Mouse (Mus musculus) lung, postnatal 0 days (tissue): ENCODE measurements around the gene S100b. TPM values are rescaled to one million over a fixed set of nuclear protein-coding genes. Genes with fewer than 3 reads are reported as not detected.

ENCODE experiments used
- ATAC-seq: fragments of 200-750 bp; cut with Nextera tagmentation; 2 replicates; pipeline ENCODE4 v1.8.0; 2017; ENCODE audit warnings: moderate library complexity
- DNase-seq: peaks from one replicate; pipeline ENCODE4 v3.0.0-alpha.2; 2016; ENCODE audit warnings: low spot score
- H3K27ac ChIP-seq: fragments of 300-500 bp; sonication (generic); 2 replicates; pipeline ENCODE4 v1.5.1; 2014; ENCODE audit warnings: antibody characterized with exemption, mild to moderate bottlenecking, low read length, mixed read lengths
- H3K27me3 ChIP-seq: fragments of 300-500 bp; sonication (generic); replicated peaks from 2 replicates; pipeline ENCODE4 v1.6.1; 2014; ENCODE audit warnings: low read length, mixed read lengths; ENCODE audit not compliant: insufficient read depth
- H3K36me3 ChIP-seq: fragments of 300-500 bp; sonication (generic); 2 replicates; pipeline ENCODE4 v1.6.1; 2014; ENCODE audit warnings: low read length, mixed read lengths; ENCODE audit not compliant: insufficient read depth
- H3K4me1 ChIP-seq: fragments of 300-500 bp; sonication (generic); 2 replicates; pipeline ENCODE4 v1.6.1; 2014; ENCODE audit warnings: antibody characterized with exemption, low read depth, low read length, mixed read lengths; ENCODE audit not compliant: insufficient read depth
- H3K4me2 ChIP-seq: fragments of 300-500 bp; sonication (generic); replicated peaks from 2 replicates; pipeline ENCODE4 v1.6.1; 2014; ENCODE audit warnings: low read depth, mild to moderate bottlenecking, low read length, moderate library complexity, mixed read lengths
- H3K4me3 ChIP-seq: fragments of 300-500 bp; sonication (generic); 2 replicates; pipeline ENCODE4 v1.5.1; 2014; ENCODE audit warnings: low read depth, low read length
- H3K9ac ChIP-seq: fragments of 300-500 bp; sonication (generic); replicated peaks from 2 replicates; pipeline ENCODE4 v1.6.1; 2014; ENCODE audit warnings: low read depth, mild to moderate bottlenecking
- H3K9me3 ChIP-seq: fragments of 300-500 bp; sonication (generic); 2 replicates; pipeline ENCODE4 v1.6.1; 2016; ENCODE audit warnings: low read length, mixed read lengths
- CTCF ChIP-seq: IDR thresholded peaks from 2 replicates; pipeline ENCODE4 v1.5.1; 2016; ENCODE audit warnings: antibody characterized with exemption, mild to moderate bottlenecking
- EP300 ChIP-seq: IDR thresholded peaks from 2 replicates; pipeline ENCODE4 v1.6.1; 2016; ENCODE audit warnings: antibody characterized with exemption, mild to moderate bottlenecking, control low read depth
- WGBS: fragments of 180-500 bp; shearing (Covaris S2); extraction: QIAGEN DNeasy Blood & Tissue Kit; methylation state at CpG from one replicate; pipeline ENCODE4 v1.1.7; 2014; 5-methylcytosine and 5-hydroxymethylcytosine counted together
- polyA plus RNA-seq: library from polyadenylated mRNA; unstranded; fragments of >200 nt; fragmentation: Nextera tagmentation; extraction: Ambion mirVana; gene quantifications from 2 replicates; pipeline ENCODE4 v1.2.1, GENCODE M21; 2015

S100b gene
- polyA plus RNA-seq, 1 experiment from 2014 or later: 1.9 TPM

DNA sequence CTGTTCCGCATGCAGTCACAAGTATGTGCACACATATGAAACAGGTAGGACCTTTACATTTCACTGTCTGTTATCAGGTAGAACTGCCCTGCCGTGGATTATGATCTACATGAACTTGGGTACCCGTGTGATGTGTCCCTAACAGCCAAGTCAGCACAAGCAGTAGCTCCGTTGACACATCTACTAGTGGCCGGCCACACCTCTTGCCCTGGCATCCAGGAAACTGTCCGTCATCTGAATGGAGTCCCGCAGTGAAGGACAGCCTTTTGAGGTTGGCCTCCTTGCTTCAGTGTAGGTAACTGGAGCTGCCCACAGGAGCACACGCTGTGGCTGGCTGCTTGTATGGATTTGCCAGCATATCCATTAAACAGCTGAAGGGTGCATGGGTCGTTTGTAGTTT is 35.4 kb upstream of the S100b start:
- Histone ChIP-seq H3K36me3 (peaks cover 43% of the 10 kb centered on the region), H3K4me2 (no peak overlapping the region), H3K4me1 (no peaks in the 10 kb centered on the region), H3K9ac (no peak overlapping the region), H3K27ac (no peak overlapping the region), H3K4me3 (no peak overlapping the region), H3K27me3 (no peaks in the 10 kb centered on the region), H3K9me3 (no peaks in the 10 kb centered on the region)
- DNase-seq (no peak), ATAC-seq (no peak)
- WGBS: 71% methylated on average over 9 of the region's 9 CpGs
- TF ChIP-seq CTCF (no peak), EP300 (no peak)

DNA sequence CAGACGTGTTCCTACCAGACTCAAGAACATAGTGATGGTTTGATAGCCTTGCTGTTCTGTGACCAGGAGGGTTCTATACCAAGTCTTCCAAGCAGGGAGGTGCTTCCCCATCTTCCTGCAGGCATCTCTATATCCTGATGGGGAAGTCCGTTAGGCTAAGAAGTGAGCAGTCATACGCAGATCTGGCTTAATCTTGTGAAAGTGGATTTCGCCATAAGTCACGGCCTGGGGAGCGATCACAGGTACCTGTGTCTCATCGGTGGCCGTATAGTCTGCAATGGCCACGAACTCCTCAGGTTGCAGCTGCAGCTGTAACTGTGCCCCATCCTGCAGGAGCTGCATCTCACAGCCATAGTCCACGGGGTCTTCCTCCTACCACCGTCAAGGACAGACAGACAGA is 27.7 kb upstream of the S100b start:
- H3K4me2 ChIP-seq: no peak overlapping the region
- 91% methylated on average over 11 of the region's 11 CpGs for WGBS
- DNase-seq: no peak

DNA sequence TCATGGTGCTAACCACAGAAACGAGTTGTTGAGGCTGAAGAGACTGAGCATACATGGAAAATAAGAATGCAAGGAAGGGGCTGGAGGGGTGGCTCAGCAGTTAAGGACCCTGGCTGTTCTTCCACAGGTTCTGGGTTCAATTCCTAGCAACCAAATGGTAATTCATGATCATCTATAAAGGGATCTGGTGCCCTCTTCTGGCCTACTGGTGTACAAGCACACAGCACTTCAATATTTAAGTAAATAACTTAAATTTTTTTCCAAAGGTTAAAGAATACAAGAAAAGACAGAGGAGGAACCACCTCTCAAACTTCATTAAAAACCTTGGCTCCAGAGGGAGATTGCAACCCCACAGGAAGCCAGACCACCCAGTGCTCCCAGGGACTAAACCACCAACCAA is 24.0 kb upstream of the S100b start:
- TF ChIP-seq EP300: no peak
- peak; percentile 51 for TF ChIP-seq CTCF
- DNase-seq (no peak), ATAC-seq (no peak)
- peaks cover 7% of the 10 kb centered on the region; the same call in 1 of the 2 replicates for H3K36me3 ChIP-seq
- H3K4me3 ChIP-seq: no peak overlapping the region
- H3K4me2 ChIP-seq: no peak overlapping the region
- no peak overlapping the region for H3K27ac ChIP-seq
- 59% methylated on average over 1 of the region's 1 CpGs for WGBS
- H3K9me3 ChIP-seq: no peaks in the 10 kb centered on the region
- no peaks in the 10 kb centered on the region for H3K4me1 ChIP-seq
- H3K9ac ChIP-seq: no peak overlapping the region
- no peaks in the 10 kb centered on the region for H3K27me3 ChIP-seq

More for the DNA sequence above, 27.7 kb upstream of the S100b start:
- Histone ChIP-seq H3K27ac (no peak overlapping the region), H3K4me3 (no peak overlapping the region), H3K9me3 (no peaks in the 10 kb centered on the region), H3K9ac (no peak overlapping the region), H3K27me3 (no peaks in the 10 kb centered on the region), H3K36me3 (peaks cover 26% of the 10 kb centered on the region), H3K4me1 (no peaks in the 10 kb centered on the region)
- no peak for ATAC-seq
- no peak for TF ChIP-seq CTCF
- no peak for TF ChIP-seq EP300

DNA sequence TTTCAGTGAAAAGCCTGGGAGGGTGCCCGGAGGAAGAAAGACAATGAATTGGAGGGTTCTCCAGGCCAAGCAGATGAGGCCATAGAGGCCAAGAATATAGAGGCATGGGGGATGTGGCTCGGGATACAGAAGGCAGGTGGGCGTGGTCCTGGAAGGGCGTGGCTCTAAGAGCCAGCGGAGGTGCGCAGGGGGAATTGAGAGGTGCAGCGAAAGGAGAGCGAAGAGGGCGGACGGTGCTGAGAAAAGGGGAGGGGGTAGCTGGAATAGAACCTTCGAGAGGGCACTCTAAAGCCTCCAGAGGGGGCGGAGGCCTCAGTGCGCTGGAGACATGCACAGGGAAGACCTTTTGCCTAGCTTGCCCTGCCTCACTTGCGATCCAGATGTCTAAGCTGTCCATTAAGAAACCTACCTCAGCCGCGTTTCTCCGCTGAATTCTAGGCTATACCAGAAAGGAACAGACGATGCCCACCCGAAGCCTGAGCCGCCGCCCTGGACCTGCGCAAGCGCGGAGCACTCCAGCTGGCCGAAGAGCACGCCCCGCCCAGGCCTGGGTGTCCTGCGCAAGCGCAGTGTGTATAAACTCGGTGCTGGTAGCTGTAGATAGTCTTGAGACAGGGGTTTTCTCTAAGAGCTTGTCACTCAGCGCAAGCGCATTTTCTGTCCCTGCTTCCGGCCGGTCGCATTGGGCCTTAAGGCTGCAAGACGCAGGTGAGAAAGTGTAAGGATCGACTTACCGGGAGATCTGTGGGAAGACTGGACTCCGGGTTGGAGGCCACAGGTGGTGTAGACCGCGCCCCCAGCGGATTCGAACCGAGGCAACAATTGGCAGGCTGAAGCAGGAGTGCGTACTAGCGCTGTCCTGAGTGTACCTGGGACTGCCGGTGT is 16.1 kb upstream of the S100b start, which contains the start of gene Prmt2:
Gene Prmt2, minus strand, starts transcription at position 525 of the 885 bp plus-strand sequence.
- no peaks in the 10 kb centered on the region for H3K9me3 ChIP-seq
- 0 out of 2 replicates have a peak, but pooled peaks cover 2% of the 10 kb centered on the region for H3K4me1 ChIP-seq
- peak within 1 kb of the TSS; percentile 39 for H3K9ac ChIP-seq
- no peaks in the 10 kb centered on the region for H3K27me3 ChIP-seq
- H3K4me2 ChIP-seq: peak within 1 kb of the TSS; percentile 84
- DNase-seq (peak; percentile 97), ATAC-seq (peak; percentile 98)
- TF ChIP-seq CTCF (peak; percentile 45), EP300 (no peak)
- peak within 1 kb of the TSS; percentile 80 for H3K4me3 ChIP-seq
- no peaks in the 10 kb centered on the region for H3K36me3 ChIP-seq
- WGBS: under 1% methylated on average over 47 of the region's 47 CpGs
- peak within 1 kb of the TSS; percentile 86 for H3K27ac ChIP-seq

DNA sequence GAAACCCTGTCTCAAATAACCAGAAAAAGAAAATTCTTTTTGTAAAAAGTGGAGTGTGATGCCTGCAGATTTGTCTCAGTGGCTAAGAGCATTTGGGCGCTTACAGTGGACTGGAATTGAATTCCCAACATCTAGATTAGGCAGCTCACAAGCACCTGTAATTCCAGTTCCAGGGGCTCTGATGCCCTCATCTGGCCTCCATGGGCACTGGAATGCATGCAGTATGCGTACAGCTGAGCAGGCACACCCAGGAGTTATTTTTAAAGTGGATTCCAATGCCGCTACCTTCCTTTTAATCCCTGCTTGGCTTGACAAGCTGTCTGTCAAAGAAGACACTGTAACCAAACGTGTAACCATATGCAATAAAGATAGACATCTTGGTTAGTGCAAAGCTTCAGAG is 14.3 kb upstream of the S100b start:
- Histone ChIP-seq H3K36me3 (no peaks in the 10 kb centered on the region), H3K9me3 (no peaks in the 10 kb centered on the region), H3K9ac (no peak overlapping the region), H3K27ac (no peak overlapping the region), H3K27me3 (no peaks in the 10 kb centered on the region), H3K4me3 (no peak overlapping the region), H3K4me1 (0 out of 2 replicates have a peak, but pooled peaks cover 2% of the 10 kb centered on the region), H3K4me2 (no peak overlapping the region)
- TF ChIP-seq CTCF (peak; percentile 49), EP300 (no peak; the same call in 1 of the 2 replicates)
- no peak; the same call in 1 of the 2 replicates for ATAC-seq
- WGBS: 34% methylated on average over 4 of the region's 4 CpGs
- peak; percentile 53 for DNase-seq

DNA sequence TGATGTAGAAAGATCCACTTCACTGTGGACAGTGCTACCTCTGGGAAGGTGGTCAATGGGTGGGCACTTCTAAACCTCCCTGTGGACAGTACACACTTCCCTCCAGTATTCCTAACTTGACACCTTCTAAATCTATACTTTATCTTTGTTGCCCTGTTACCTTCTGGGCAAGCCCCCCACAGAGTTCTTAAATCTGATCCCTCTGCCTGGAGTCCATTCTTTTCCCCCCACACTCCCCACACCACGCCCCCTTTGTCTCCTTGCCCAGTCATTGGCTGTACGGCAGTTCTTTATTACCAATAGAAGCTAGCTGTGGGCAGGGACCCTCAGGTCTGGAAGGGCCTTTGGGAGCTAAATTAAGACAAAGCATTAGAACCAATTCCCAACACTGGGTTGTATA is 8.5 kb upstream of the S100b start:
- no peaks in the 10 kb centered on the region for H3K36me3 ChIP-seq
- TF ChIP-seq EP300 (no peak), CTCF (no peak)
- H3K27me3 ChIP-seq: no peaks in the 10 kb centered on the region
- WGBS: 93% methylated on average over 2 of the region's 2 CpGs
- ATAC-seq (no peak), DNase-seq (no peak)
- H3K27ac ChIP-seq: no peak overlapping the region
- no peaks in the 10 kb centered on the region for H3K4me1 ChIP-seq
- no peaks in the 10 kb centered on the region for H3K9me3 ChIP-seq
- H3K4me3 ChIP-seq: no peak overlapping the region
- no peak overlapping the region for H3K9ac ChIP-seq
- no peak overlapping the region for H3K4me2 ChIP-seq
